Mouse (Mus musculus) adrenal gland, adult 8-10 months (tissue): ENCODE results near the gene Lgr4. TPM values are rescaled to one million over a fixed set of nuclear protein-coding genes. Genes with fewer than 3 reads are reported as not detected.

ENCODE experiments used
- DNase-seq: peaks from one replicate; pipeline ENCODE4 v3.0.0; 2022
- total RNA-seq, 4 experiments: library from RNA; stranded (reverse); gene quantifications; 2 replicates each; pipeline ENCODE4 v1.2.4; 2022

The Lgr4 gene
- total RNA-seq, 4 experiments from 2014 or later = 117 to 198 (median 152) TPM

- no peak for DNase-seq
These were observed 4.9 kb downstream of the Lgr4 start for GRCm38 (mm10) chr2:109922306-109922705.

- no peak for DNase-seq
These were observed 5.6 kb downstream of the Lgr4 start for GRCm38 (mm10) chr2:109923031-109923430.

- no peak for DNase-seq
These were observed 6.5 kb downstream of the Lgr4 start for GRCm38 (mm10) chr2:109923945-109924344.

- DNase-seq = no peak
These were observed 9.5 kb downstream of the Lgr4 start for GRCm38 (mm10) chr2:109926984-109927383.

- no peak for DNase-seq
These were observed 10.0 kb downstream of the Lgr4 start for GRCm38 (mm10) chr2:109927446-109927845.

- no peak for DNase-seq
These were observed 10.4 kb downstream of the Lgr4 start for GRCm38 (mm10) chr2:109927876-109928275.

- DNase-seq = no peak
These were observed 11.3 kb downstream of the Lgr4 start for GRCm38 (mm10) chr2:109928791-109929190.

GRCm38 (mm10) chr2:109929256-109929655 is 11.8 kb downstream of the Lgr4 start:
- no peak for DNase-seq

GRCm38 (mm10) chr2:109930366-109930765 is 12.9 kb downstream of the Lgr4 start:
- DNase-seq = no peak

- DNase-seq = no peak
These were observed 13.3 kb downstream of the Lgr4 start for GRCm38 (mm10) chr2:109930771-109931170.

- no peak for DNase-seq
These were observed 14.7 kb downstream of the Lgr4 start for GRCm38 (mm10) chr2:109931978-109932780.

- no peak for DNase-seq
These were observed 15.7 kb downstream of the Lgr4 start for GRCm38 (mm10) chr2:109933151-109933550.

GRCm38 (mm10) chr2:109934086-109934485 is 16.6 kb downstream of the Lgr4 start:
- DNase-seq = no peak

- DNase-seq = no peak
These were observed 17.7 kb downstream of the Lgr4 start for GRCm38 (mm10) chr2:109935194-109935593.

- DNase-seq = no peak
These were observed 18.4 kb downstream of the Lgr4 start for GRCm38 (mm10) chr2:109935754-109936409.

GRCm38 (mm10) chr2:109936410-109936755 is 18.9 kb downstream of the Lgr4 start:
- DNase-seq = no peak

- DNase-seq = no peak
These were observed 24.6 kb downstream of the Lgr4 start for GRCm38 (mm10) chr2:109941973-109942444.

- DNase-seq = no peak
These were observed 25.5 kb downstream of the Lgr4 start for GRCm38 (mm10) chr2:109942810-109943570.

- no peak for DNase-seq
These were observed 27.5 kb downstream of the Lgr4 start for GRCm38 (mm10) chr2:109944995-109945394.

GRCm38 (mm10) chr2:109945532-109945931 is 28.1 kb downstream of the Lgr4 start:
- DNase-seq = no peak

GRCm38 (mm10) chr2:109946426-109946825 is 29.0 kb downstream of the Lgr4 start:
- DNase-seq = no peak

GRCm38 (mm10) chr2:109949519-109949918 is 32.1 kb downstream of the Lgr4 start:
- no peak for DNase-seq

- DNase-seq = no peak
These were observed 32.9 kb downstream of the Lgr4 start for GRCm38 (mm10) chr2:109950311-109950710.
